Mouse (Mus musculus) T-cell, adult 2 months (primary cell): ENCODE results near the gene Atp8b3.

Experiments used
- DNase-seq: peaks from one replicate; pipeline ENCODE4 v3.0.0; 2022; ENCODE audit warnings: low spot score

Gene Atp8b3

DNA sequence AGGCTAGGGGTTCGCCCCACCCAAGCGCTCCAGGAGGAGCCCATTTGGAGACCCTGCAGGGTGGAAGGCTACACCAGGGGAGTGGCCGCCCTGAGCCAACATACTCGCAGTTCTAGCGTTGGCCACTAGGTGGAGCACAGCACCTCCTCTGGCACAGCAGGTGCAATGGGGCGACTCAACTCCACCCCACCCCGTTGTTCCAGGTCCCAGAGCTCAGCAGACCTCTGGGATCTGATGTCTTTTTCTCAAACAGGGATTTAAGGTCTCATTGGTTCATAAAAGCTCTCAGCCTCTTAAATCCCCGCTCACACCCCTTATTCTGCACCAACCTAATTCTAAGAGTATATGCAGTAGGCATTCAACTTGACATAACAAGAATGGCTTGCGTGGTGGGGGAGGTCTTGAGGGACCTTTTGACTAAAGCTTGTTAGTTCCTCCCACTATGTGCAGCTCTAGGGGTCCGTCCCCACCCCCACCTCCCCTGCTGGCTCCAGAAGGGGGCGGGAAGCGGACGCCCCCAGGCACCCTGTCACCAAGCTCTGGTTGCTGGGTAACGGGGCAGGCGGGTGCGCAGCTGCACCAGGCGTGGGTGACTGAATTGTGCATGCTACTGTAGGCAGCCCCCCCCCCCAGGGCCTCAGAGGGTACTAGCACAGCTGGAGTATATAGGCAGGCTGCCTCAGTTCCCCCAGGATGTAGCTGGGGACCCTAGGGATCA lies 27.6 kb upstream of the Atp8b3 start:
- peak; percentile 81 for DNase-seq

DNA sequence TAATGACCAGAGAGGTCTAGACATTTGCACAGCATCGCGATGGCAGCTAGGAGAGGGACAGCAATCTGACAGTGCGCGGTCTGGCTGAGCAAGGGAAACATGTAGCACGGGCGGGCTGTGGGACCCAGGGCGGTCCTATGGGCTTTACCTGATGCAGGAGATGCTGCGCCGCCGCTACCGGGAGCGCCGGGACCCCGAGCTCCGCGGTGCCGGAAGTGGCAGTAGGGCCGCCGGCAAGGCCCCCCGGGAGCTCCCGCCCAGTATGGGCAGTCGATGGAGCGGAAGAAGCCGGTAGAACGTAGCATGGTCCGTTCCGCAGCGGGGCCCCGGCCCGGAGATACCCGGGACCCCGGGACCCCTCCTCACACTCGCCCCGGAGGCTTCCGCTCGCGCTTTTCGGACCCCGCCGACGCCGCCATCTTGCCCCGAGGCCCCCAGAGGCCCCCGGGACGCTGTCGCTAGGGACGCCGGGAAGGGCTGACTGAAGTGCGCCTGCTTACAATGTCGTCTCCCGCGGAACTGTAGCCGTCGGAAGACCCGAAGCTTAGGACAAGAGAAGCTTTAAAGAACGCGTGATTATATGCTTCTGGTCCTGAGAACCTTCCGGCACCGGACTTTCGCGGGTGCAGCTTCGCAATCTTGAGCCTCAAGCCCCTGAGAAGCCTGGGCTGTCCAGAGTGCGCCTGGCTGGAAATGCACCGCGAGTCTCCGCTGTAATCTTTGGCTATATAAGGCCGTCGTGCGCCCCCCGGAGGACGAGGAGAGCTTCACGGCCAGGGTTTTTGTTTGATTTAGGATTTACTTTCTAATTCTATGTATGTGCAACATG lies 22.4 kb upstream of the Atp8b3 start, which contains the start of gene Rexo1:
TSS of gene Rexo1 (minus strand) at position 445 of the 829 bp plus-strand sequence.
- peak; percentile 92 for DNase-seq

DNA sequence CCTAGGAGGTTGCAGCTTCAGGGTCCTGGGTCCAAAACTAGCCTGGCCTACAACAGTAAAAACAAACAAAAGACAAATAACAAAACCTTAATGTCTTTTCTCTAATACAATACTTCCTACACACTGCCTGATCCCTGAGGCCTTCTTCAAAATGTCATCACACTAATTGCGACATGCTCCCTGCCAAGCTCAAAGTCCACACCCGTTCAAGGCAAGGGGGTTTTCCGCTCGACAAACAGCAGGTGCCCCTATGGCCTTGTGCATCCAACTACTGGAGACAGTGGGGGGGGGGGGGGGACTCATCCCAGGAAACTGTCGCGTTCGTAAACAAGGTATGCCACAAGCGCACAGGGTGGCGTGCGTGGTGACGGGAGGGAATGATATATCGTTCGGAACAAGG lies 21.7 kb upstream of the Atp8b3 start:
- no peak for DNase-seq

DNA sequence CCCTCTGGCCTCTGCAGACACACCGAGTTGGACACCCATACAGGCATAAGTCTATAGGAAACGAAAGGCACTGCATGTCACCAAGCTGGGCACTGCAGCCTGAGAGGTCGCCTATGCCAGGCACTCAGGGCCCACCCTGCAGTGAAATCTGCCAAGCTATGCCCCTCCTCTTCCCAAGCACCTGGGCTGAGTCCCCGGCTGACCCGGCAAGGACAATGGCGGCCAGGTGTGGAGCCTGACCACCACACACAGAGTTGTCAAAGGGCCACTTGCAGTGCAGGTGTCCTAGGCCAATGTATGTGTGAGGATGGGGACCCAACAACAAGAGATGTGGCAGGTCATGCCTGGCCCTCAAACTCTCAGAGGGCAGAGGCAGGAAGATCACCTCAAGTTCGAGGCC lies 20.5 kb upstream of the Atp8b3 start:
- no peak for DNase-seq

DNA sequence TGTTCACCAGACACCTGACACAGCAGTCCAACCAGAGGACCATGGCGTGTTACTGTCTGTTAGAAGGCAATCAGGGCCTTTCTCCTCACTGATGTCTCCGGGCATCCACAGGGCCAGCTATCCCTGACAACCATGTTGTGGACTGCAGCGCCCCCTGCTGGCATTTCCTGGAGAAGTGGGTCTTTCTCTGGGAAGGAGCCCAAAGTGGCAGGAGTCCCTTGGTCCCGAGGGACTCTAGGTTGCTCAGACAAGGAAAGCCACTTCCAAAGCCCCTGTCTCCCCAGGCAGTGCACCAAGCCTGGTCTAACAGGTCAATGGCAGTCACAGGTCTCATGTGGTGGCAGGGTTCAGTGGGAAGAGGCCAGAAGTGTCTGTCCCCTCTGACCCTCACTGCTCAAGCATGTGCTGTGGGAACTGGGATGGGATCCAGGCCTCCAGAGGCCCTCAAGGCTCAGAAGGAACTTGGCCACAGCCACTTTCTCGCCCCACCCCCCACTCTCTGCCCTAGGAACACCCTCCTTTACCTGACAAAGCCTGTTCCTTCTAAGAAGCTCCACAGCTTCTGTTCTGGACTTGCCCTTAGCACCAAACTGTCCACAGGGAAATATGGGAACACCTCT lies 18.5 kb upstream of the Atp8b3 start:
- peak; percentile 62 for DNase-seq

DNA sequence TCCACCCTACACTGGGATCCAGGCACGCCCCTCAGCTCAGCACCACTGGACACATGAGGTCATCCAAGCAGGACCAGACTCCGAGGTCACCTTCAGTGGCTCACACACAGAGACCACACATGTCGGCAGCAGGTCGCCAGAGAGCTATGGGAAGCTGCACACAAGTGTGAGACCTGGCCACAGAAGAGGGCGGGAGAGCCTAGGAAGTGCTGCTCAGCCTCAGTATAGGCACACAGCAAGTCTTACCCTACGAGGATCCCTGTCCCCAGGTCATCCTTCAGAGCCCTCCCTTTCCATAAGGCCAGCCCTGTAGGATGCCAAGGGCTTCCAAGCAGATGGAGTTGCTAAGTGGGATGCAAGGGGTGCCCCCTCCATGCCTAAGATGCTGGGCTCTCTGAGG lies 15.1 kb upstream of the Atp8b3 start:
- DNase-seq: no peak

DNA sequence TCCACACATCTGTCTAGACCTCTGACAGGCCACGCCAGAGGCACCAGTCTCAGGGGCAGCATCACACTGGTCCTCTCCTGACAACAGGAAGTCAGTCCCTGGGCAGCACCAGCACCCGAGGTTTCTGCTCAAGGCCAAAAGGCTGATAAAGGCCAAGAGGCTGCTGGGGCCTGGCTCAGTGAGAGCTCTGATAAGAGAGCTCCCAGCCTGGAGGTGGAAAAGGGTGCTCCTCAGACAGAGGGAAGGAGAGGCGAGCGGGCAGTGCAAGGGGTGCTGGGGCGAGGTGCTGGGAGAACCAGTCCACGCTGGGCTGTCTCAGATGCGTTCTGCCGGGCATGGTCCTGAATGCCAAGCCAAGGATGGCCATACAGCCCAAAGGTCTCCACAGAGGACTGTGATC lies 14.7 kb upstream of the Atp8b3 start:
- no peak for DNase-seq

DNA sequence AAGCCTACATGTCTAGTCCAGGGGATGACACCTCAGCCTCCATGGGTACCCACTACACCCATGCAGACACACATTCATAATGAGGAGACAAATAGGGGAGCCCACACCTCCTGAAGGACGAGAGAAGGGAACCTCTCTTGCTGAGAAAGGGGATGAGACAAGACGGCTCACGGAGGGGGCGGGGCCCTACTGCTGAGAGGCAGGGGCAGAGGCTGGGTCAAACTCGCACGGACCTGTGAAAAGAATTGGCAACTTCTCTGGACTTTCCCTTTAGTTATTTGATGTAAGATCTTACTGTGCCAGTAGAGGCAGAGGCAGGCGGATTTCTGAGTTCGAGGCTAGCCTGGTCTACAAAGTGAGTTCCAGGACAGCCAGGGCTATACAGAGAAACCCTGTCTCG lies 13.4 kb upstream of the Atp8b3 start:
- no peak for DNase-seq

DNA sequence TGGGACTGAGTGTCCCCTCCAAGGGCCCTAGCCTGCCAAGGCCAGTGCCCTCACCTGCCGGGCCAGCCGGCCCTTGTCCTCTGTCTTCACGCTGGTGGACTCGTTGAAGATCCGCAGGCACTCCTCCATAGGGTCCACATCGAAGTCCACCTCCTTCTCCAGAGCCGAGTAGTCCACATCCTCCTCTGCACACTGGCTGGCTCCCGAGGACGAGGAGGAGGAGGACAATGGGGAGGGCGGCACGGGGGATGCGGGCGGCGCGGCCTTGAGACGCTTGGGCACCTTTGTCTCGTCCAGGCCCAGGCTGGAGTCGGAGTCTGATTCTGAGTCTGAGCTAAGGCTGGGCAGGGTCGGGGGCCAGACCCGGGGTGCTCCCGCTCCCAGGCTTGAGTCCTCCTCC lies 10.4 kb upstream of the Atp8b3 start:
- DNase-seq: no peak

DNA sequence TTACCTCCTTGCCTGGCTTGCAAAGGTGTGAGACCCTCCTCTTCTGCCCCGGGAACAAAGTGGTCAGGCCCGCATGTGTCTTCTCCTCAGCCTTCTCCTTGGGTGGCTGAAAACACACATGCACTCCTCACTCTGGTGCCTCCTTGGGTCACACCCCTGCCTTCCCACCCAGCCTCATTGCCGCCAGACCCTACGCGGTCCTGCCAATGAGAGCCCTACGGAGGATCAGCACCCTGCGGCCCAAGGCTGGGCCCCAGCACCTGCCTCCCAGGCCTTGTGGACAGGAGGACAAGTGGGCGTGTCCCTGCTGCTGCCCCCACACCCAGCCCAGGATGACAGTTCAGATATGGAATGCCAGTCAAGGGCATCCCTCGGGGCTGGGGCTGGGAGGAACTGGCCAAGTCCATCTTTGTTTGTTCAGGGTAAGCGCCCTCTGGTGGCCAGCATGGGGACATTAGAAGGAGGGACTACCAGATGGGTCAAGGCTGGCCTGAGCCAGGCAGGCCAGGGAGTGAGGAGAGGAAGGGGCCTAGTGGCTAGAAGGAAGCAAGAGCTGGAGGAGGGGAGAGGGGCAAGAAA lies 9.6 kb upstream of the Atp8b3 start:
- no peak for DNase-seq

DNA sequence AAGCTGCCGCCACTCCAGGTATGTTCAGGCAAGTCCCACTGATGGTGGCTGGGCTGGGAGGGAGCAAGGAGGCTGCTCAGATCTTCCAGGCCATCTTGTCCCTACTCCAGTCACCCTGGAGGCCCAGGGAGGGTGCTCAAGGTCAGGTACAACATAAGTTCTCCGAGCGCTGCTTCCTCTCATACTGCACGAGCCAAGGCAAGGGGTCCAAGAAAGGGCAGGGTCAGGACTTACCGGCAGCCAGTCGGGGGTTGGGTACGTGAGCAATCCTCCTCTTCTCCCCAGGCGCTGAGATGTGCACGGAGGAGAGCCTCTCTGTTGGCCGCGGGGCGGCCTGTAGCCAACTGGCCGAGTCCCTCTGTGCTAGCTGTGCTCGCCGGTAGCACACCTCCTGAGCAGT lies 8.6 kb upstream of the Atp8b3 start:
- no peak for DNase-seq

DNA sequence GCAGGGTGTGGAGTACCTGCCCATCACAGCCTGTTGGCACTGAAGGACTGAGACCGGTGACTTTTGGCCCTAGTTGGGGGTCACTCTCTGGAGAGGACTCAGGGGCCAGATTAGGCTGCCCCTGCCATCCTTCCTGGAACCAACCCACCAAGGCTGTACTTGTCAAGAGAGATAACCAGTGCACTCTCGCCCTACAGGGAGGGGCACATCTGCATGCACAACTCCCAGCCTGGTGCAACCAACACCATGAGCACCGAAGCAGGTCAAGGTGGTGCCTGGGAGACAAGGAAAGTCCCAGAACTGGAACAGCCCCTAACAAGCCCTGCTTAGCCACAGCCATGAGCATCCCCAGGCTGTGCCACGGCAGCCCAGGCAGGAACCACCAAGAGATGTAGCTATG lies 8.0 kb upstream of the Atp8b3 start:
- DNase-seq: no peak

DNA sequence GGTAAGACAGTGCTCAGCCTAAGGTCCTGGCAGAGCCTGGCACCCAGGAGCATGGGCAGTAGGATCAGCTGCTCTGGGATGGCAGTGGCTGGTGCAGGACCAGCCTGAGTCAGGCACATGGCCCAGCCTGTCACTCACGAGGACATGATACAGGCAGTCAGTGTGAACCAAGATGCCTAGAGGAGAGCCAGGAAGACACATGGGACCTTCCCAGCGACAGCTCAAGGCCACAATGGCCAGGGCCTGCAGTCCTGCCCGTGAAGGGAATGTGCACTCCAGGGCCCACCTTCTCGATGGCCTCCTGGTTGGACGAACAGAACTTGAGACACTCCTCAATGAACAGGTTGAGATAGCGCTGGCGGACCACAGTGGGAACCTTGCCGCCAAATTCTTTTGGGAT lies 6.7 kb upstream of the Atp8b3 start:
- DNase-seq: no peak

DNA sequence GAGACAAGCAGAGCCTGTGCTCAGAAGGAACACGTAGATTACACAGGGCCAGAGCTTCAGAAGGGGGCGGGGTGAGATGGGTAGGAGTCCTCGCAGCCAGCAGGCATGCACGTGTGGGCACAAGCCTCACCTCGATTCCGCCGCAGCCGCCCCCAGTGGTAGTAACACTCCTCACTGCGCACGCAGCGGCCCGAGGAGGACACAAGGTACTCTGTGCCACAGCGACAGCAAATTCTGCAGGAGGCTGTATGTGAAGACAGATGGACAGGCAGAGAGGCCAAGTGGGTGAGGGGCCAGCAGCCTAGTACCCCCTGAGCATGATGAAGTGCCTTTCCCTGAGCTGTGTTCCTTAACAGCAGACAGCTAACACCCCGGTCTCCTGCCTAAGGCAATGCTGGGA lies 4.9 kb upstream of the Atp8b3 start:
- DNase-seq: no peak

DNA sequence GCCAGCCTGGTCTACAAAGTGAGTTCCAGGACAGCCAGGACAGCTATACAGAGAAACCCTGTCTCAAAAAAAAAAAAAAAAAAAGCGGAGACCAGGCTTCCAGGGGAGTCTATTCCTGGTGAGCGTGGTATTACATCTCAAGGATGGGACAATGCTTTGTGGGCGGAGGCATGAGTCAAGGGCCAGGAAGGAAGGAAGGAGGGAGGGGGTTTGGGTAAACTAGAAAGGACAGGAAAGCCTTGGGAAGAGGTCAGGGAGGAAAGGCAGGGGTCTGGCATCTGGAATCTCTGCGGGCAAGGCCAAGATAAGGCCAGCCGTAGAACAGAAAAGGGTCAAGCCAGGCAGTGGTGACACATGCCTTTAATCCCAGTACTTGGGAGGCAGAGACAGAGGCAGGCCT lies 569 bp upstream of the Atp8b3 start:
- DNase-seq: no peak

DNA sequence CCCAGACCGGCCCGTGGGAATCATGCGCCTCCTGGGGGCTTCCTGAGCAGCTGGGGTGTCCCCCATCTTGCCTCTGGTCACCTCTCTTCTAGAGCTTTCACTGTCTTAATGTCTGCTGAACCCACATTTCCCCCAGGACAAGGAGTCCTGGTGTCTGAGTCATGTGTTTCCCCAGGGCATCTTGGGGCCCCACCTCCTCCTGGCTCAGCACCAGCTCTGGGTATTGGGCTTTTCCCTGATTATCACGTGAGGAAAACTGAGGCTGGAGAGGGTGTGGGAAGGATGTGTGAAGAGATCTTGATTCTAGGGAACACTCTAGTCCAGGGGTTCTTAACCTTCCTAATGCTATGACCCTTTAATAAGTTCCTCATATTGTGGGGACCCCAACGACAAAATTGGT lies 744 bp downstream of the Atp8b3 start:
- no peak for DNase-seq

DNA sequence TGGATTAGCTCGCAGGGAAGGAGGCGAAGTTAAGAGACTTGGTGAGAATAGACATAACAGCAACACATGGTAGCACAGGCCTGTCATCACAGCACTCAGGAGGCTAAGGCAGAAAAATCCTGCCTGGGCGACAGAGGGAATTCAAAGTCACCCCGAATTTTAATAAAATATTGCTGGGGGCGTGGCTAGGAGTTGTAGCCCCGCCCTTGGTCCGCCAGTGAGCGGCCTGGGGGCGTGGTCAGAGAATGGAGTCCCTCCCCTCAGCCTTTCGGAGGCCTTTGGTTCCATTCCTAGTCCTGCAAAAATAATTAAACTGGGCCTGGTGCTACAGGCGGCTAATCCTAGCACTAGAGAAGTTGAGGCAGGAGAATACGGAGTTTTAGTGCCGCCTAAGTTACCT lies 3.2 kb downstream of the Atp8b3 start:
- DNase-seq: no peak

DNA sequence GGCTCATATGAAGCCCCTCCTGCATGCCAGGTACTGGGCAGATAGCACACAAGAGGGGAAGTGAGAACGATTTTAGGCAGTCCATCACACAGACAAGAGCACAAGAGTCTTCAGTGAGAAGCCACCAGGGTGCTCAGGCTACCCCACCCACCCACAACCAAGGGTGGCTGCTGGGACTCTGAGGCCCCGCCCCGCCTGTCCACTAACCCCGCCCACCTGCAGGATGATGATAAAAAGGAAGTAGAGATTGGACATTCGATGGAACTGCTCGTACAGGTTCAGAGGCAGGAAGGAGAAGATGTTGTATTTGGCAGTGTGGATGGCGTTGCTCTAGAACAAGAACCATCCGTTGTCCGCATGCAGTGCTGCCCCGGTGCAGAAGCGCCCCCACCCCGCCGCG lies 3.9 kb downstream of the Atp8b3 start:
- peak; percentile 38 for DNase-seq

DNA sequence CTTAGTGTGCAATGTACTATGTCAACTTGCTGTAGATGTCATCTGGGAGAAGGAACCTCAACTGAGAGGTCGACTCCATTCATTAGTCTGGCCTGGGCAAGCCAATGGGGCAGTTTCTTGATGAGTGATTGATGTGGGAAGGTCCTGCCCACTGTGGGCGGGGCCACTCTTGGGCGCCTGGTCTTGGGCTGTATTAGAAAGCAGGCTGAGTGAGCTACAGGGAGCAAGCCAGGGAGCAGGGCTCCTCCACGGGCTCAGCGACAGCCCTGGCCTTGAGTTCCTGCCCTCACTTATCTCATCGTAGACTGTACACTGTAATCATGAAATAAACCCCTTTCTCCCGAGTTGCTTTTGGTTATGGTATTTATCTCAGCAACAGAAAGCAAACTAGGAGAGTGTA lies 5.2 kb downstream of the Atp8b3 start:
- no peak for DNase-seq

DNA sequence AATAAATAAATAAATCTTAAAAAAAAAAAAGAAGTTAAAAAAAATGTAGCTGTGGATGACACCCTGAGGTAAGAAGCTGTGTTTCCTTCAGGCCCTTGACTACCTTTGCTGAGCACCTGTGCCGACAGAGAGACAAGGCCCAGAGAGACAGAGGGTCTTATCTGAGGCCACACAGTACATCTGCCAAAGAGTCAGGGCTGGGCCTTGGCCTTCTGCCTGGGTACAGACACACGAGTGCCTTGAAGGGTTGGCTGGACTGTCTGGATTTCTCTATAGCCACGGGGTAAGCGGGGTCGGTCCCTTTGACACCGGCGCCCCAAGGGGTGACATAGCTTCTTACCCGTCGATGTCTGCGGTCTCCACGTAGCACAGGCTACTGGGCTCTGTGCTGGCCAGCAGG lies 6.1 kb downstream of the Atp8b3 start:
- DNase-seq: no peak

DNA sequence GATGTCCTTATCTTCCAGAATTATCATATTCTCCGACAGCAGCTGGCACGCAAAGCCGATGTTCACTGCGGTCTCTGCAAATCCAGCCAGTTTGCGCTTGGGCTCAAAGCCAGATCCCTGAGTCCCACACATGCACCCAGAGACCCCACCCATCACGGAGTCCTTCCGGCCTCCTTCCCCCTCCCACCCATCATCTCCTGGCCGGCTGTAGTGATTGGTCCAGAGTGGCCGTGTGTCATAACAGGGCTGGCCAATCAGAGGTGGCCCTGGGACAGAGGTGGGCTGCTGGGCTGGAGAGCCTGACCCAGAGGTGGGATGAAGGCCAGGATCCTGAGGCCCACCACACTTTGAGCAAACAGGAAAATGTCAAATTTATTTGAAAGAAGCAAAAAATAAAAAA lies 12.8 kb downstream of the Atp8b3 start:
- no peak for DNase-seq

DNA sequence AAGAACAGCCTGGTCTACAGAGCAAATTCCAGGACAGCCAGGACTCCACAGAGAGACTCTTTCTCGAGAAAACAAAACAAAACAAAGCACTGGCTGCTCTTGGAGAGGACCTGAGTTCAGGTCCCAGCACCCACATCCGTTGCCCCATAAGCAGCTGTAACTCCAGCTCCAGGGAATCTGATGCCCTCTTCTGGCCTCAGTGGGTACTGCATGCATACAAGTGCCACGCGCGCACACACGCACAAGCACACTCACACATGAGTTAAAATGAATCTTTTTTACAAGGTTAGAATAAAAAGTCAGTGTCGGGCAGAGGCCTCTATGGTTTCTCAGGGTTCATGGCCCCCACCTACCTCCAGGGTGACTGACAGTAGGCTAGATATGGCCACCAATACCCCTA lies 15.6 kb downstream of the Atp8b3 start:
- DNase-seq: no peak

DNA sequence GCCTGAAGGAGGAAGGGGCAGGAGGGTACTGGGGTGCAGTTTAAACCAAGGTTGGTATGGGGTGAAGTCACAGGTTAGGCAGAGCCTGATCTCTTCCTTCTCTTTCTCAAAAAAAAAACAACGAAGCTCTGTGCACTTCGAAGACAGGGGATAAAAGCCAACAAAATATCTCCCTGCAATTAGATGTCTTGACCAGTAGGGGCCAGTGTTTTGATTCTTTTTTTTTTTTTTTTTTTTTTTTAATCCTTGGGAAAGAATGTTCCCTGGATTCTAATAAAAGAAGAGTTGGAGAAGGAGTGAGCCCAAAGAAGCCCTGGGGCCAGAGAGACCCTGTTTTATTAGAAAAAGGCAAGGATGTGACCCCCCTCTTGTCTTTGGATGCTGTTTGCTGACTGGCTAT lies 19.6 kb downstream of the Atp8b3 start:
- DNase-seq: no peak
